Mouse (Mus musculus) left cerebral cortex, postnatal 36 days (tissue): ENCODE results near the gene Slc37a4. TPM values are rescaled to one million over a fixed set of nuclear protein-coding genes. Genes with fewer than 3 reads are reported as not detected.
"Not testable (repeated sequence)": the region's sequence is repeated elsewhere in the genome, so short reads cannot be mapped to it uniquely, and the experiment has no call there.

Experiments used
- DNase-seq, 2 experiments: peaks; one replicate each; pipeline ENCODE4 v3.0.0; 2021 to 2022; ENCODE audit warnings: low spot score in 2 of 2, mixed read lengths in 1 of 2
- intact Hi-C: fragments of 180-260 bp; cut with DNase I; formaldehyde crosslinking; loops from one replicate; pipeline ENCODE4 v1.15.1; 2025
- total RNA-seq, 2 experiments: library from RNA; stranded (reverse); gene quantifications; 2 replicates each; pipeline ENCODE4 v1.2.3; 2021

Gene Slc37a4
- 10 to 100 TPM; 27.6 to 33.4 TPM for total RNA-seq

- peak; percentile 92 for DNase-seq
- intact Hi-C loops: loop anchor here (10.0 kb wide), 1 partner anchor 412 kb away; no protein-coding TSS in a partner anchor
These were observed at the start of gene Slc37a4 for GRCm38 (mm10) chr9:44396684-44397411. TSS of gene Slc37a4 (plus strand) at chr9:44396852.

- no peak for DNase-seq
These were observed 49.5 kb upstream of the Slc37a4 start for GRCm38 (mm10) chr9:44347166-44347565.

GRCm38 (mm10) chr9:44347621-44348020, 49.0 kb upstream of the Slc37a4 start:
- intact Hi-C loops: no loop called here
- DNase-seq: no peak

More at GRCm38 (mm10) chr9:44347166-44347565, 49.5 kb upstream of the Slc37a4 start:
- intact Hi-C loops: no loop called here

GRCm38 (mm10) chr9:44348546-44348945, 48.1 kb upstream of the Slc37a4 start:
- no peak for DNase-seq
- intact Hi-C loops: no loop called here

GRCm38 (mm10) chr9:44351396-44351795, 45.3 kb upstream of the Slc37a4 start:
- DNase-seq: no peak
- intact Hi-C loops: no loop called here

- intact Hi-C loops: no loop called here
- DNase-seq: no peak
These were observed 44.3 kb upstream of the Slc37a4 start for GRCm38 (mm10) chr9:44352337-44352736.

GRCm38 (mm10) chr9:44353142-44353541, 43.5 kb upstream of the Slc37a4 start:
- DNase-seq: no peak
- intact Hi-C loops: no loop called here

- no peak for DNase-seq
- intact Hi-C loops: no loop called here
These were observed 39.4 kb upstream of the Slc37a4 start for GRCm38 (mm10) chr9:44357207-44357606.

GRCm38 (mm10) chr9:44361190-44361917, 35.3 kb upstream of the Slc37a4 start, which contains the start of gene Vps11:
TSS of gene Vps11 (minus strand) at chr9:44361670.
- DNase-seq: peak; percentile 91 to 94
- intact Hi-C loops: no loop called here

- intact Hi-C loops, DNase-seq: not testable (repeated sequence)
These were observed 34.7 kb upstream of the Slc37a4 start for GRCm38 (mm10) chr9:44361931-44362330.

GRCm38 (mm10) chr9:44364480-44364879, 32.2 kb upstream of the Slc37a4 start:
- intact Hi-C loops: no loop called here
- no peak for DNase-seq

- intact Hi-C loops: no loop called here
- no peak for DNase-seq
These were observed 23.3 kb upstream of the Slc37a4 start for GRCm38 (mm10) chr9:44373386-44373785.

- DNase-seq: no peak
- intact Hi-C loops: no loop called here
These were observed 20.5 kb upstream of the Slc37a4 start for GRCm38 (mm10) chr9:44376141-44376540.

GRCm38 (mm10) chr9:44377335-44377734, 19.3 kb upstream of the Slc37a4 start:
- DNase-seq, intact Hi-C loops: not testable (repeated sequence)

GRCm38 (mm10) chr9:44378153-44378730, 18.4 kb upstream of the Slc37a4 start:
- no peak for DNase-seq
- intact Hi-C loops: no loop called here

- DNase-seq: peak; percentile 99
- intact Hi-C loops: no loop called here
These were observed 17.4 kb upstream of the Slc37a4 start, which contains the start of gene Hyou1 for GRCm38 (mm10) chr9:44379054-44379834. TSS of gene Hyou1 (plus strand) at chr9:44379490.

- DNase-seq: no peak
- intact Hi-C loops: no loop called here
These were observed 16.8 kb upstream of the Slc37a4 start for GRCm38 (mm10) chr9:44379862-44380261.

- intact Hi-C loops: no loop called here
These were observed 12.1 kb upstream of the Slc37a4 start for GRCm38 (mm10) chr9:44384596-44384995.

GRCm38 (mm10) chr9:44387221-44387620, 9.4 kb upstream of the Slc37a4 start:
- DNase-seq: no peak
- intact Hi-C loops: no loop called here

More at GRCm38 (mm10) chr9:44384596-44384995, 12.1 kb upstream of the Slc37a4 start:
- no peak for DNase-seq

GRCm38 (mm10) chr9:44389273-44389672, 7.4 kb upstream of the Slc37a4 start:
- DNase-seq: no peak
- intact Hi-C loops: no loop called here
